Mouse (Mus musculus): Measurements from ENCODE around the gene Fxyd6.

- no peak for TF ChIP-seq POLR2A (IDR thresholded peaks at IDR 0.05; ENCODE audit: extremely low read depth, insufficient read depth, low read length)
- TF ChIP-seq CTCF (IDR thresholded peaks at IDR 0.05; ENCODE audit: low read depth, low read length): no peak
These were observed 62.7 kb downstream of the Fxyd6 start for GRCm38 (mm10) chr9:45432639-45433038.

Measured in liver, adult 2 months (tissue).